Mouse (Mus musculus) cerebellum, adult 9-11 months (tissue): ENCODE results near the gene Ino80b.
A peak's percentile ranks its signal among the peaks of the same experiment; 100 is the strongest.
"Not testable (repeated sequence)": the region's sequence is repeated elsewhere in the genome, so short reads cannot be mapped to it uniquely, and the experiment has no call there.

Experiments used
- DNase-seq: peaks from one replicate; pipeline ENCODE4 v3.0.0; 2022

Ino80b gene

GRCm38 (mm10) chr6:83125331-83125730 is at the start of gene Ino80b:
Gene Ino80b, minus strand, starts transcription at chr6:83125431.
- no peak for DNase-seq

GRCm38 (mm10) chr6:83172240-83172920 is 47.1 kb upstream of the Ino80b start:
- peak; percentile 73 for DNase-seq

GRCm38 (mm10) chr6:83171063-83171462 is 45.8 kb upstream of the Ino80b start:
- no peak for DNase-seq

- no peak for DNase-seq
Observed at GRCm38 (mm10) chr6:83169872-83170271, 44.6 kb upstream of the Ino80b start.

- DNase-seq, result no peak
Observed at GRCm38 (mm10) chr6:83166243-83166630, 41.0 kb upstream of the Ino80b start.

GRCm38 (mm10) chr6:83165607-83166242 is 40.5 kb upstream of the Ino80b start, which contains the start of gene Dctn1:
Gene Dctn1, plus strand, starts transcription at chr6:83165920.
- DNase-seq, result peak; percentile 95

- no peak for DNase-seq
Observed at GRCm38 (mm10) chr6:83165026-83165606, 39.9 kb upstream of the Ino80b start.

GRCm38 (mm10) chr6:83162701-83163100 is 37.5 kb upstream of the Ino80b start:
- peak; percentile 84 for DNase-seq

- peak; percentile 74 for DNase-seq
Observed at GRCm38 (mm10) chr6:83161921-83162641, 36.9 kb upstream of the Ino80b start.

- no peak for DNase-seq
Observed at GRCm38 (mm10) chr6:83161442-83161841, 36.2 kb upstream of the Ino80b start.

- DNase-seq, result not testable (repeated sequence)
Observed at GRCm38 (mm10) chr6:83159456-83159855, 34.2 kb upstream of the Ino80b start.

- peak; percentile 78 for DNase-seq
Observed at GRCm38 (mm10) chr6:83156259-83156684, 31.0 kb upstream of the Ino80b start, which contains the start of the genes Wdr54 and 1700003E16Rik. Gene Wdr54, minus strand, starts transcription at chr6:83156397. Gene 1700003E16Rik, plus strand, starts transcription at chr6:83156404.

- no peak for DNase-seq
Observed at GRCm38 (mm10) chr6:83155552-83156238, 30.5 kb upstream of the Ino80b start.

GRCm38 (mm10) chr6:83153485-83153884 is 28.3 kb upstream of the Ino80b start:
- no peak for DNase-seq

- DNase-seq, result no peak
Observed at GRCm38 (mm10) chr6:83153038-83153437, 27.8 kb upstream of the Ino80b start.

GRCm38 (mm10) chr6:83151721-83152120 is 26.5 kb upstream of the Ino80b start:
- no peak for DNase-seq

GRCm38 (mm10) chr6:83147280-83147679 is 22.0 kb upstream of the Ino80b start:
- DNase-seq, result no peak

GRCm38 (mm10) chr6:83145805-83146204 is 20.6 kb upstream of the Ino80b start:
- no peak for DNase-seq

- DNase-seq, result no peak
Observed at GRCm38 (mm10) chr6:83145209-83145608, 20.0 kb upstream of the Ino80b start.

- DNase-seq, result no peak
Observed at GRCm38 (mm10) chr6:83142886-83143285, 17.7 kb upstream of the Ino80b start.

- DNase-seq, result no peak
Observed at GRCm38 (mm10) chr6:83142211-83142731, 17.0 kb upstream of the Ino80b start.

GRCm38 (mm10) chr6:83141636-83142035 is 16.4 kb upstream of the Ino80b start:
- no peak for DNase-seq
